Mouse (Mus musculus): ENCODE data around the gene Lipo2.
"Not testable (repeated sequence)": the region's sequence is repeated elsewhere in the genome, so short reads cannot be mapped to it uniquely, and the experiment has no call there.

The Lipo2 gene

GRCm38 (mm10) chr19:33751259-33751658, at the start of gene Lipo2:
Gene Lipo2 (minus strand): TSS chr19:33751359.
- not testable (repeated sequence) for DNase-seq (ENCODE audit: extremely low spot score, low read depth, low spot score)

- not testable (repeated sequence) for DNase-seq (ENCODE audit: extremely low spot score, low read depth, low spot score)
Observed at GRCm38 (mm10) chr19:33787359-33787758, 36.2 kb upstream of the Lipo2 start, which contains the start of gene Lipo1. Gene Lipo1 (minus strand): TSS chr19:33787459.

- DNase-seq (ENCODE audit: extremely low spot score, low read depth, low spot score), result no peak
Observed at GRCm38 (mm10) chr19:33786576-33787277, 35.6 kb upstream of the Lipo2 start.

GRCm38 (mm10) chr19:33761287-33762086, 10.3 kb upstream of the Lipo2 start, which contains the start of gene Lipo3:
Gene Lipo3 (minus strand): TSS chr19:33761951.
- not testable (repeated sequence) for DNase-seq (ENCODE audit: extremely low spot score, low read depth, low spot score)

All from hindlimb bud, embryonic 11.5 days (tissue).